23 mouse cellular contexts compared by ENCODE assay signal in genomic region chr12:69464906-69465305, GRCm38 (mm10).
"Had no signal": no experiment of that assay in that cellular context is flagged by ENCODE, and none has a peak within 500 bp of the region (broad histone marks: within the 10 kb centered on the region; RNA-seq: fewer than 3 reads in every experiment).

No protein-coding gene starts in this region.

- H3K27ac ChIP-seq: liver, embryonic 15.5 days; lung, embryonic 15.5 days; macrophage; midbrain, embryonic 10.5 days; midbrain, embryonic 13.5 days; midbrain, embryonic 15.5 days; neural tube, embryonic 13.5 days; neural tube, embryonic 15.5 days had no signal

- H3K4me2 ChIP-seq: liver, embryonic 15.5 days; lung, embryonic 15.5 days; midbrain, embryonic 13.5 days; midbrain, embryonic 15.5 days; neural tube, embryonic 13.5 days; neural tube, embryonic 15.5 days had no signal

- H3K4me1 ChIP-seq: liver, embryonic 15.5 days; lung, embryonic 15.5 days had no signal

- ATAC-seq: liver, postnatal 0 days; lung, postnatal 0 days; midbrain, embryonic 13.5 days; midbrain, embryonic 15.5 days had no signal

- H3K9me3 ChIP-seq: liver, embryonic 15.5 days; lung, embryonic 15.5 days; megakaryocyte, embryonic 14.5 days; midbrain, embryonic 10.5 days; midbrain, embryonic 13.5 days; midbrain, embryonic 15.5 days; neural tube, embryonic 13.5 days; neural tube, embryonic 15.5 days had no signal

- H3K4me3 ChIP-seq: liver, embryonic 15.5 days; lung, embryonic 15.5 days; megakaryocyte, embryonic 14.5 days; midbrain, embryonic 10.5 days; midbrain, embryonic 13.5 days; midbrain, embryonic 15.5 days; myocyte; neural tube, embryonic 13.5 days; neural tube, embryonic 15.5 days had no signal

- H3K9ac ChIP-seq: liver, embryonic 15.5 days; liver, postnatal 0 days; lung, embryonic 15.5 days; midbrain, embryonic 13.5 days; midbrain, embryonic 15.5 days; neural tube, embryonic 13.5 days; neural tube, embryonic 15.5 days had no signal

- H3K36me3 ChIP-seq: liver, embryonic 15.5 days; lung, embryonic 15.5 days; midbrain, embryonic 10.5 days; midbrain, embryonic 13.5 days; midbrain, embryonic 15.5 days; neural tube, embryonic 13.5 days; neural tube, embryonic 15.5 days had no signal

- DNase-seq: liver, postnatal 0 days; lung, adult 2 months; lung, postnatal 14 days; lung, postnatal 36 days; retina, postnatal 1 day; right cerebral cortex, adult 18-20 months; right cerebral cortex, postnatal 25 days; right cerebral cortex, postnatal 4 days; spleen, adult 18-20 months; thymus, adult 18-20 months; thymus, postnatal 14 days; thymus, postnatal 36 days had no signal

- H3K27me3 ChIP-seq: liver, embryonic 15.5 days; lung, embryonic 15.5 days; midbrain, embryonic 13.5 days; midbrain, embryonic 15.5 days; neural tube, embryonic 13.5 days; neural tube, embryonic 15.5 days had no signal
